Mouse (Mus musculus): ENCODE results near the gene Nprl3. TPM values are rescaled to one million over a fixed set of nuclear protein-coding genes. Genes with fewer than 3 reads are reported as not detected.

Gene Nprl3
- polyA plus RNA-seq, 1 experiment = 84.0 TPM

DNA sequence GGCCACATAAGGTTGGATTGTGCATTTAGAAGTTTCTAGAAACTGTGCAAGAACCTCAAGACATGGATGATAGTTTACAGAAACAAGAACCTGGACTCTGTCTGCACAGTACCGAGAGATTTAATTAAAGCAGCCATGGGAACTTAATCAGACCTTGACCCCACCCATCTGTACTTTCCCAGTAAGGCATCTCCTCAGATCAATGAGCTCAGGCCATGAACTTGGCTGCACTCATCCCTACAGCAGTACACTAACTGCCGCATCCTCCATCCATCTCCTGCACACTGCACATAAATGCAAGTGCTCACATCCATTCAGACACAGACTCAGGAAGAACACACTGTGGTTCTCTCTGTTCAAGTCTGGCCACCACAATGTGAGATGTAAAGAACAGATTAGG is 13.1 kb upstream of the Nprl3 start:
- DNase-seq (ENCODE audit: low read depth) = no peak
- TF ChIP-seq POLR2A (IDR thresholded peaks at IDR 0.05; ENCODE audit: borderline replicate concordance, extremely low read depth, insufficient read depth, insufficient read length, poor library complexity, severe bottlenecking) (no peak), CTCF (IDR thresholded peaks at IDR 0.05; ENCODE audit: borderline replicate concordance, extremely low read depth, insufficient read depth, insufficient read length) (no peak)

DNA sequence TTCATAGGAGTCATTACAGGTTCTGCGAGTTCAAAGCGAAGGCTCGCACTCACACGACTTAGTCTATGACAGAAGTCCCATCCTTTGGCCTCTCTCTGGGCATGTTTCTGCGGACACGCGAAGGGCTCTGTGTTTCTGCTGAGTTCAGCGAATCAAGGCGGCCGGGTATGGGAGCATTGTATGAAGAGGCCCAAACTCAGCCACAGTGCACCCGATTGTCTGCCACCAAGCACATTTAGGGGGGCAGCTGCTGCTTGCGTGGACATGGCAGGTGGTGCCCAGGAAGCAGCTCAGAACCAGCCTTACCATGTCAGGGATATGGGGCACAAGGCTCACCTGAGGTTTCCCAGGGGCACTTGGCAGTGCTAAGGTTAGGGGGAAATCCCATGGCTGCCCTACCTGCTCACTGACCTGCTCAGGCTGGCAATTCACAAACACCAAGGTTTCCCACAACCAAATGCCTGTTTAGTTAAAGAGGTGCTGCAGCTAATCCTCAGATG is 11.0 kb upstream of the Nprl3 start:
- TF ChIP-seq POLR2A (IDR thresholded peaks at IDR 0.05; ENCODE audit: borderline replicate concordance, extremely low read depth, insufficient read depth, insufficient read length, poor library complexity, severe bottlenecking) = no peak
- no peak for TF ChIP-seq CTCF (IDR thresholded peaks at IDR 0.05; ENCODE audit: borderline replicate concordance, extremely low read depth, insufficient read depth, insufficient read length)
- DNase-seq (ENCODE audit: low read depth) = no peak

DNA sequence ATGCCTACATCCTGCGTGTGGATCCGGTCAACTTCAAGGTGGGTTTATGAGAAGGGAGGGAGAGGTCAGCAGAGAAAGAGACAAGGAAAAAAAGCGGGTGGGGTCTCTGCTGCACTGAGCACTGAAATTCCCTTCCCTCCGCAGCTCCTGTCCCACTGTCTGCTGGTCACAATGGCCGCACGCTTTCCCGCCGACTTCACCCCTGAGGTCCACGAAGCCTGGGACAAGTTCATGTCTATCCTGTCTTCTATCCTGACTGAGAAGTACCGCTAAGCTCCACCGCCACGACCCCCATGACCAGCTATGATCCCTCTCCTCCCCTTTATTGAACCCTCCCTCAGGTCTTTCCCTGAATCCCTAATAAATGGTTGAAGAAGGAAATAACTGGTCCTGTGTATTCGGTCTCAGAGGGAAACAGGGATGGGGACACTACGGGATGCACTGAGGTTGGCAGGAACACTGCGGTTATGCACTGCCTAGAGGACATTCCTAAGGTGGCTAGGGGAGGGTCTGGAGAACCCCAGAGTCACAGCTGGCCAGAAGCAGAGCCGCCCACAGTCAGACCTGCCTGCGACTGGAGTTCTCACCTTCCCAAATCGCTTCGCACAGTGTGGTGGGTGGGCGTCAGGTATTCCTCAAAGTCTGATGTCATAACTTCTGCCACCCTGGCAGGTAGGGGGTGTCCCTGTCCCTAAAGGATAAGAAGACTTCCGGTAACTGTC is 10.4 kb upstream of the Nprl3 start:
- TF ChIP-seq CTCF (IDR thresholded peaks at IDR 0.05; ENCODE audit: borderline replicate concordance, extremely low read depth, insufficient read depth, insufficient read length) (no peak), POLR2A (IDR thresholded peaks at IDR 0.05; ENCODE audit: borderline replicate concordance, extremely low read depth, insufficient read depth, insufficient read length, poor library complexity, severe bottlenecking) (no peak)
- no peak for DNase-seq (ENCODE audit: low read depth)

DNA sequence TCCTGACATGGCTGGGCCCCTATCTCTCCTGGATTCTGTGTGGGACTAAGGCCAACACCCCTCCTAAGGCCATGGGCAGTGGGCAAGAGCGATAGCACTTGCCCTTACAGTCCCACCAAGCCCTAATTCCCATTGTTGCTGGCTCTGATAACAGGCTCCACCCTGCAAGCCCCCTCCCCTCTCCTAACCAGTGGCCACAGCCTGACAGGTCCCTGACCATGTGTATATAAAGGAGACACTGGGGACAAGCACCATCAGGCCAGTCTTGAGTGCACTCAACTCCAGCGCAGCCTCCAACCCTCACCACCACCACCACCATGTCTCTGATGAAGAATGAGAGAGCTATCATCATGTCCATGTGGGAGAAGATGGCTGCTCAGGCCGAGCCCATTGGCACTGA is 8.8 kb upstream of the Nprl3 start, which contains the start of gene Hba-x:
Gene Hba-x, plus strand, starts transcription at position 54 of the 400 bp plus-strand sequence.
- DNase-seq (ENCODE audit: low read depth) = no peak
- TF ChIP-seq CTCF (IDR thresholded peaks at IDR 0.05; ENCODE audit: borderline replicate concordance, extremely low read depth, insufficient read depth, insufficient read length) (no peak), POLR2A (IDR thresholded peaks at IDR 0.05; ENCODE audit: borderline replicate concordance, extremely low read depth, insufficient read depth, insufficient read length, poor library complexity, severe bottlenecking) (no peak)

DNA sequence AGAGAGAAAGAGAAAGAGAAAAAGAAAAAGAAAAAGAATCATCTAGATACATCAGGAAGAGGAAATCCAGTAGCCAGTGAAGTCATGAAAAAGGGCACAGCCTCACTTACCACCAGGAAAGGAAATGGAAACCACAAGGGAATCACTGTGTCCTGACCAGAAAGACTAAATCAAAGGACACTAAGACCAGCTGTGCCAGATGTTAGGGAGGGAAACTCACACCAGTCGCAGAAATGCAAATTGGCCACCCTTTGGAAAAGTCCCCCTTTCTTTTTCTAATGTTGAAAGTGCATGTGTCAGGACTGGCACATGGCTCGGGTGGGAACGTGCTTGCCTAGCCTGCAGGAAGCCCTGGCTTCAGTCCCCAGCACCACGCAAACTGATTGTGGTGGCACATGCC is 3.7 kb upstream of the Nprl3 start:
- DNase-seq (ENCODE audit: low read depth) = no peak
- TF ChIP-seq CTCF (IDR thresholded peaks at IDR 0.05; ENCODE audit: borderline replicate concordance, extremely low read depth, insufficient read depth, insufficient read length) (no peak), POLR2A (IDR thresholded peaks at IDR 0.05; ENCODE audit: borderline replicate concordance, extremely low read depth, insufficient read depth, insufficient read length, poor library complexity, severe bottlenecking) (no peak)

DNA sequence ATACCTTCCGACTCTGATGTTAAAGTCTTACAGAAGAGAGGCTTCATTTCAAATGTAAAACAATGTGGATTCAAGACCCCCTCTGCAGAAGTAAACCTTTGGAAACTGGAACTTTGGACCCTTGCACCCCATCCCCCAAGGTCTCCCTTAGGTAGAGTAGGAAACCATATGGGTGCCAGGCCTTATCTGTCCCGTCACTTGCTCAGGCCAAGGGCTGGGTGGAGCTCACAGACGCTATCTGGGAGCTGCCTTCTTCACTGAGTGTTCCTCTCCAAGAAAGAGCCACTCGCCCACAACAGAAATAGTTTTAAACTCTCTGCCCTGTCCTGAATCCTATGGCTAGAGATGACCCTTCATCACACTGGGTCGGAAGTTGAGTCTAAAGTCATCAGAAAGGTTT is 1.4 kb upstream of the Nprl3 start:
- no peak for DNase-seq (ENCODE audit: low read depth)
- TF ChIP-seq CTCF (IDR thresholded peaks at IDR 0.05; ENCODE audit: borderline replicate concordance, extremely low read depth, insufficient read depth, insufficient read length) = no peak
- TF ChIP-seq POLR2A (IDR thresholded peaks at IDR 0.05; ENCODE audit: borderline replicate concordance, extremely low read depth, insufficient read depth, insufficient read length, poor library complexity, severe bottlenecking) = no peak

DNA sequence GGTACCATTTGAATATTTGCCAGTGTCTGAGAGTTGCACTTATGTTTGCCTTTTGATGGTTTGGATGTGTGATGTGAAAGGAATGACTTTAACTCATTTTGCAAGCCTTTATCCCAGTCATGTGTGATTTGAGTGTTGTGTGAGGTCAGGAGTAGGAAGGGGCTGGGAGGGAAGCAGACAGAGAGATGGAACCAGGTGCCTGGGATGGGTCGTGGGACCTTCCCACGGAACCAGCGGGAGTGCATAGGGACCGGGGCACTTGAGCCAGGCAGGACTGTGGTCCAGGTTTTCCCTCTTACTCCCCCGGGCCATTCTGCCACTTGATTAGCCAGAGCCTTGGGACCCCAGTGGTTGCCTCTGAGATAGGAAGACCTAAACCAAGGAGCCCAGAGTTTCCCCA is 457 bp upstream of the Nprl3 start:
- no peak for TF ChIP-seq CTCF (IDR thresholded peaks at IDR 0.05; ENCODE audit: borderline replicate concordance, extremely low read depth, insufficient read depth, insufficient read length)
- DNase-seq (ENCODE audit: low read depth) = peak; percentile 11

DNA sequence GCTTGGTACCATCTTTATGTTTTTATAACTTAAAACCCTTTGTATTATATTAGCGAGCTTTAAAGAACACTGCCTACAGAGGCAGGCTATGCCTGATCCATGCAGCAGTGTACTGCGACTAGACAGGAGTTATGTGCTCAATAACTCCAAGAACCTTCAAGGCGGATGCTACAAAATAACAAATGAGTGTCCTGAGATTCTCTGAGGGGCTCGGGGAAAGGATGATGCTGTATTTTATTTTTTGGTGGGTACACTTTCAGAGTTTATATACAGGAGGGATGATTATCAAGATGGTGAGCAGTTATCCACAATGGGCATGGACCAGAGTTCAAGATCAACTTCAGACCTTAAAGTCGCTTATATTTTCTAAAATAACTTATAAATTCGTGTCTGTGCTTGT is 731 bp downstream of the Nprl3 start:
- no peak for DNase-seq (ENCODE audit: low read depth)
- TF ChIP-seq CTCF (IDR thresholded peaks at IDR 0.05; ENCODE audit: borderline replicate concordance, extremely low read depth, insufficient read depth, insufficient read length) = no peak

DNA sequence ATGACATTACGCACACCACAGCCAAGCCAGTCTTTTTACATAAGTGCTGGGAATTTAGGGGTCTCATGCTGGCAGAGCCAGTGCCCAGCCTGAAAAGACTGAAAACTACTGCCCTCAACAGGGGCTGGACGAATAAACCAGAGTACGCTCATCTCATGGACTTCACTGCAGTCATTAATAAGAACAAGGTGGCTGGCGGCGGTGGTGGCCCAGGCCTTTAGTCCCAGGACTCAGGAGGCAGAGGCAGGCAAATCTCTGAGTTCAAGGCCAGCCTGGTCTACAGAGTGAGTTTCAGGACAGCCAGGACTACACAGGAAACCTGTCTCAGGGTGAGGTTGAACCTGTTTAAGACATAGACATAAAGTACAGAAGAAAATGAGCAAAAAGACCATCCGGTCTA is 1.3 kb downstream of the Nprl3 start:
- TF ChIP-seq CTCF (IDR thresholded peaks at IDR 0.05; ENCODE audit: borderline replicate concordance, extremely low read depth, insufficient read depth, insufficient read length) = no peak
- TF ChIP-seq POLR2A (IDR thresholded peaks at IDR 0.05; ENCODE audit: borderline replicate concordance, extremely low read depth, insufficient read depth, insufficient read length, poor library complexity, severe bottlenecking) = no peak
- DNase-seq (ENCODE audit: low read depth) = no peak

DNA sequence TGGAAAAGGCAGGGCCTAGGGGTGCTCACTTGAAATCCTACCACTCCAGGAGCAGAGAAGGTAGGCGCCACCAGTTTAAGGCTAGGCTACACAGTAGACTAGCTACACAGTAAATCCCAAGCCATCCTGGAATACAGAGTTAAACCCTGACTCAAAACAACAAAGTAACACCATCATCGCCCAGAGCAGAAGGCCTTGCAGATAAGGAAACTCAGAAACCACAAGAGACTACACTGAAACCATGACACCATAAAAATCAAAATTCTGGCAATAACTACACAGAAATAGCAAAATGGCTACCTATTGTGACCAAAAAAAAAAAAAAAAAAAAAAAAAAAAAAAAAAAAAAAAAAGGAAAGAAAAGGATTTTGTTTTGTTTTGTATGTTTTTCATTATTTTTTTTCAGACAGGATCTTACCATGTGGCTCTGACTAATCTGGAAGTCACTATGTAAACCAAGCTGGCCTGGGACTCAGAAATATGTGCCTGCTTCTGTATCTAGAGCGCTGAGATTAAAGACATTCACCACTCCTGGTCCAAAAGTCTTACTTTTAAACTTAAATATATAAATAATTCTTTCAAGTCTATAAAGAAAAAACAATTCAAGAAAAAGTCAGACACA is 2.3 kb downstream of the Nprl3 start:
- TF ChIP-seq CTCF (IDR thresholded peaks at IDR 0.05; ENCODE audit: borderline replicate concordance, extremely low read depth, insufficient read depth, insufficient read length) (no peak), POLR2A (IDR thresholded peaks at IDR 0.05; ENCODE audit: borderline replicate concordance, extremely low read depth, insufficient read depth, insufficient read length, poor library complexity, severe bottlenecking) (no peak)

DNA sequence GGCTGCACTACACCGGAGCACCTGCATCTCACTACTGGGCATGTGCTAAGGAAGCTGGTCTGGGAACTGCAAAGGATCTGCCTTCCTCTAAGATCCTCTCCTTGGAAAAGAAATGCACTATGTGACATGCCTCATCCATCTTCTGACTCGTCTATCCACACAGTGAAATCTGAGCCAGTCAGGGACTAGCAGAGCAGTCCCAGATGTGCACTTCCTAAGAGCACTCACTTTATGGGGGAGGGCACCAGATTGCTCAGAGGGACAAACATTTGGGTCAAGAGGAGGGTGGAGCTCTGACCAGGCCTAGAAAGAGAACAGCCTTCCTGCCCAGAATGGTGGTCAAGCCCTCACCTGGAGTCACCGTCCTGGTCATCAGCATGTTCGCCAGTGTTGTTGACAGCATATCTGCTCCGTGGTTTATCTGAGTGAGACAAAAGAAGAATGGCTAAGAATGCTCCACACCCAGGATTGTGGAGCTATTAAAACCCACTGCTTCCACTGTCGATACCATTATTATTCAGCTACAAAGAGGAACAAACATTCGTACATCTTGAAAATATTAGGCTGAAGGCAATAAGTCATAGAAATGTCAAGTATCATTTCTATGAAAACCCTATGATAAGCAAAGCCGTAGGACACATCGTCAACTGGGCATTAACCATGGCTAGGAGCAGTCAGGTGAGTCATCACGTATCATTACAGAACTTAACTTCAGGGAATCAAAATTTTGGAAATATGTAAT is 4.7 kb downstream of the Nprl3 start:
- no peak for TF ChIP-seq POLR2A (IDR thresholded peaks at IDR 0.05; ENCODE audit: borderline replicate concordance, extremely low read depth, insufficient read depth, insufficient read length, poor library complexity, severe bottlenecking)
- no peak for TF ChIP-seq CTCF (IDR thresholded peaks at IDR 0.05; ENCODE audit: borderline replicate concordance, extremely low read depth, insufficient read depth, insufficient read length)

More for the DNA sequence above, 2.3 kb downstream of the Nprl3 start:
- DNase-seq (ENCODE audit: low read depth) = no peak

More for the DNA sequence above, 4.7 kb downstream of the Nprl3 start:
- no peak for DNase-seq (ENCODE audit: low read depth)

Measured in brain, embryonic 14.5 days (tissue).